Mouse (Mus musculus): ENCODE measurements around the gene Gramd1b. TPM values are rescaled to one million over a fixed set of nuclear protein-coding genes. Genes with fewer than 3 reads are reported as not detected.

The Gramd1b gene
- polyA plus RNA-seq, 1 experiment from 2014 or later, result 2.9 TPM

GRCm38 (mm10) chr9:40559646-40560045 lies 28.5 kb upstream of the Gramd1b start:
- Histone ChIP-seq H3K27me3 (ENCODE audit: control insufficient read depth, insufficient read depth, low read length) (no peaks in the 10 kb centered on the region), H3K27ac (replicated peaks; ENCODE audit: low read depth, low read length) (no peak overlapping the region), H3K9me3 (replicated peaks; ENCODE audit: control insufficient read depth, low read length) (no peaks in the 10 kb centered on the region), H3K4me1 (ENCODE audit: control insufficient read depth, insufficient read depth, low read length) (no peaks in the 10 kb centered on the region), H3K36me3 (replicated peaks; ENCODE audit: control insufficient read depth, insufficient read depth, low read depth, low read length) (no peaks in the 10 kb centered on the region), H3K4me3 (ENCODE audit: low read depth, low read length) (no peak overlapping the region), H3K9ac (replicated peaks; ENCODE audit: low read length) (no peak overlapping the region), H3K4me2 (ENCODE audit: low read depth, low read length) (no peak overlapping the region)
- DNase-seq (ENCODE audit: low spot score) (no peak), ATAC-seq (replicated peaks; ENCODE audit: insufficient number of reproducible peaks, low FRiP score, low TSS enrichment, low read depth) (no peak)
- 78% methylated on average over 7 of the region's 7 CpGs for WGBS

GRCm38 (mm10) chr9:40557796-40558195 lies 26.6 kb upstream of the Gramd1b start:
- Histone ChIP-seq H3K9ac (replicated peaks; ENCODE audit: low read length) (no peak overlapping the region), H3K36me3 (replicated peaks; ENCODE audit: control insufficient read depth, insufficient read depth, low read depth, low read length) (no peaks in the 10 kb centered on the region), H3K9me3 (replicated peaks; ENCODE audit: control insufficient read depth, low read length) (no peaks in the 10 kb centered on the region), H3K4me3 (ENCODE audit: low read depth, low read length) (no peak overlapping the region), H3K27ac (replicated peaks; ENCODE audit: low read depth, low read length) (no peak overlapping the region), H3K4me1 (ENCODE audit: control insufficient read depth, insufficient read depth, low read length) (no peaks in the 10 kb centered on the region), H3K27me3 (ENCODE audit: control insufficient read depth, insufficient read depth, low read length) (no peaks in the 10 kb centered on the region), H3K4me2 (ENCODE audit: low read depth, low read length) (no peak overlapping the region)
- DNase-seq (ENCODE audit: low spot score) (no peak), ATAC-seq (replicated peaks; ENCODE audit: insufficient number of reproducible peaks, low FRiP score, low TSS enrichment, low read depth) (no peak)
- 91% methylated on average over 5 of the region's 5 CpGs for WGBS

GRCm38 (mm10) chr9:40556396-40556795 lies 25.2 kb upstream of the Gramd1b start:
- Histone ChIP-seq H3K9me3 (replicated peaks; ENCODE audit: control insufficient read depth, low read length) (no peaks in the 10 kb centered on the region), H3K27me3 (ENCODE audit: control insufficient read depth, insufficient read depth, low read length) (no peaks in the 10 kb centered on the region), H3K4me3 (ENCODE audit: low read depth, low read length) (no peak overlapping the region), H3K4me2 (ENCODE audit: low read depth, low read length) (no peak overlapping the region), H3K27ac (replicated peaks; ENCODE audit: low read depth, low read length) (no peak overlapping the region), H3K4me1 (ENCODE audit: control insufficient read depth, insufficient read depth, low read length) (no peaks in the 10 kb centered on the region), H3K36me3 (replicated peaks; ENCODE audit: control insufficient read depth, insufficient read depth, low read depth, low read length) (no peaks in the 10 kb centered on the region), H3K9ac (replicated peaks; ENCODE audit: low read length) (no peak overlapping the region)
- ATAC-seq (replicated peaks; ENCODE audit: insufficient number of reproducible peaks, low FRiP score, low TSS enrichment, low read depth) (no peak), DNase-seq (ENCODE audit: low spot score) (no peak)
- WGBS, result 77% methylated on average over 4 of the region's 4 CpGs

GRCm38 (mm10) chr9:40555243-40555642 lies 24.1 kb upstream of the Gramd1b start:
- Histone ChIP-seq H3K9ac (replicated peaks; ENCODE audit: low read length) (no peak overlapping the region), H3K27me3 (ENCODE audit: control insufficient read depth, insufficient read depth, low read length) (no peaks in the 10 kb centered on the region), H3K4me1 (ENCODE audit: control insufficient read depth, insufficient read depth, low read length) (no peaks in the 10 kb centered on the region), H3K4me2 (ENCODE audit: low read depth, low read length) (no peak overlapping the region), H3K4me3 (ENCODE audit: low read depth, low read length) (no peak overlapping the region), H3K36me3 (replicated peaks; ENCODE audit: control insufficient read depth, insufficient read depth, low read depth, low read length) (no peaks in the 10 kb centered on the region), H3K9me3 (replicated peaks; ENCODE audit: control insufficient read depth, low read length) (no peaks in the 10 kb centered on the region), H3K27ac (replicated peaks; ENCODE audit: low read depth, low read length) (no peak overlapping the region)
- ATAC-seq (replicated peaks; ENCODE audit: insufficient number of reproducible peaks, low FRiP score, low TSS enrichment, low read depth) (no peak), DNase-seq (ENCODE audit: low spot score) (no peak)
- WGBS, result 62% methylated on average over 5 of the region's 5 CpGs

- Histone ChIP-seq H3K4me3 (ENCODE audit: low read depth, low read length) (no peak overlapping the region), H3K27ac (replicated peaks; ENCODE audit: low read depth, low read length) (no peak overlapping the region), H3K9ac (replicated peaks; ENCODE audit: low read length) (no peak overlapping the region), H3K4me2 (ENCODE audit: low read depth, low read length) (no peak overlapping the region), H3K9me3 (replicated peaks; ENCODE audit: control insufficient read depth, low read length) (no peaks in the 10 kb centered on the region), H3K27me3 (ENCODE audit: control insufficient read depth, insufficient read depth, low read length) (no peaks in the 10 kb centered on the region), H3K36me3 (replicated peaks; ENCODE audit: control insufficient read depth, insufficient read depth, low read depth, low read length) (no peaks in the 10 kb centered on the region), H3K4me1 (ENCODE audit: control insufficient read depth, insufficient read depth, low read length) (no peaks in the 10 kb centered on the region)
- ATAC-seq (replicated peaks; ENCODE audit: insufficient number of reproducible peaks, low FRiP score, low TSS enrichment, low read depth) (no peak), DNase-seq (ENCODE audit: low spot score) (no peak)
- 79% methylated on average over 5 of the region's 5 CpGs for WGBS
Measured at GRCm38 (mm10) chr9:40547876-40548275, 16.7 kb upstream of the Gramd1b start.

GRCm38 (mm10) chr9:40545193-40545592 lies 14.0 kb upstream of the Gramd1b start:
- H3K27me3 ChIP-seq (ENCODE audit: control insufficient read depth, insufficient read depth, low read length), result no peaks in the 10 kb centered on the region
- no peak overlapping the region for H3K27ac ChIP-seq (replicated peaks; ENCODE audit: low read depth, low read length)
- H3K9me3 ChIP-seq (replicated peaks; ENCODE audit: control insufficient read depth, low read length), result no peaks in the 10 kb centered on the region
- H3K9ac ChIP-seq (replicated peaks; ENCODE audit: low read length), result no peak overlapping the region
- H3K4me3 ChIP-seq (ENCODE audit: low read depth, low read length), result no peak overlapping the region
- 75% methylated on average over 6 of the region's 6 CpGs for WGBS
- H3K36me3 ChIP-seq (replicated peaks; ENCODE audit: control insufficient read depth, insufficient read depth, low read depth, low read length), result no peaks in the 10 kb centered on the region
- H3K4me1 ChIP-seq (ENCODE audit: control insufficient read depth, insufficient read depth, low read length), result no peaks in the 10 kb centered on the region
- H3K4me2 ChIP-seq (ENCODE audit: low read depth, low read length), result no peak overlapping the region
- ATAC-seq (replicated peaks; ENCODE audit: insufficient number of reproducible peaks, low FRiP score, low TSS enrichment, low read depth) (no peak), DNase-seq (ENCODE audit: low spot score) (no peak)

- 72% methylated on average over 8 of the region's 8 CpGs for WGBS
- Histone ChIP-seq H3K27ac (replicated peaks; ENCODE audit: low read depth, low read length) (no peak overlapping the region), H3K4me1 (ENCODE audit: control insufficient read depth, insufficient read depth, low read length) (no peaks in the 10 kb centered on the region), H3K9me3 (replicated peaks; ENCODE audit: control insufficient read depth, low read length) (no peaks in the 10 kb centered on the region), H3K4me3 (ENCODE audit: low read depth, low read length) (no peak overlapping the region), H3K27me3 (ENCODE audit: control insufficient read depth, insufficient read depth, low read length) (no peaks in the 10 kb centered on the region), H3K36me3 (replicated peaks; ENCODE audit: control insufficient read depth, insufficient read depth, low read depth, low read length) (no peaks in the 10 kb centered on the region), H3K9ac (replicated peaks; ENCODE audit: low read length) (no peak overlapping the region), H3K4me2 (ENCODE audit: low read depth, low read length) (no peak overlapping the region)
- no peak for ATAC-seq (replicated peaks; ENCODE audit: insufficient number of reproducible peaks, low FRiP score, low TSS enrichment, low read depth)
- DNase-seq (ENCODE audit: low spot score), result no peak
Measured at GRCm38 (mm10) chr9:40539588-40540140, 8.5 kb upstream of the Gramd1b start.

GRCm38 (mm10) chr9:40537708-40538105 lies 6.5 kb upstream of the Gramd1b start:
- Histone ChIP-seq H3K4me1 (ENCODE audit: control insufficient read depth, insufficient read depth, low read length) (no peaks in the 10 kb centered on the region), H3K27ac (replicated peaks; ENCODE audit: low read depth, low read length) (no peak overlapping the region), H3K4me2 (ENCODE audit: low read depth, low read length) (no peak overlapping the region), H3K27me3 (ENCODE audit: control insufficient read depth, insufficient read depth, low read length) (no peaks in the 10 kb centered on the region), H3K9me3 (replicated peaks; ENCODE audit: control insufficient read depth, low read length) (no peaks in the 10 kb centered on the region), H3K9ac (replicated peaks; ENCODE audit: low read length) (no peak overlapping the region), H3K4me3 (ENCODE audit: low read depth, low read length) (no peak overlapping the region), H3K36me3 (replicated peaks; ENCODE audit: control insufficient read depth, insufficient read depth, low read depth, low read length) (no peaks in the 10 kb centered on the region)
- 43% methylated on average over 2 of the region's 2 CpGs for WGBS
- DNase-seq (ENCODE audit: low spot score) (no peak), ATAC-seq (replicated peaks; ENCODE audit: insufficient number of reproducible peaks, low FRiP score, low TSS enrichment, low read depth) (peak; percentile 56; the same call in 1 of the 2 replicates)

Data from embryonic facial prominence, embryonic 11.5 days (tissue).